Mouse (Mus musculus): ENCODE data around the gene Chil1.

- no peak for TF ChIP-seq CTCF (conservative IDR thresholded peaks at IDR 0.05; ENCODE audit: insufficient read depth, insufficient read length, low read depth, low read length)
- TF ChIP-seq POLR2A (IDR thresholded peaks at IDR 0.05; ENCODE audit: low read depth, low read length): no peak
Measured at GRCm38 (mm10) chr1:134206085-134206484, 24.1 kb downstream of the Chil1 start.
